ENCODE assay signal across 12 mouse cellular contexts in genomic region chr5:131524900-131525465, GRCm38 (mm10).
"Had no signal": no experiment of that assay in that cellular context is flagged by ENCODE, and none has a peak within 500 bp of the region (broad histone marks: within the 10 kb centered on the region; RNA-seq: fewer than 3 reads in every experiment).

No protein-coding gene starts in this region.

- H3K36me3 ChIP-seq: kidney, embryonic 15.5 days; neural tube, embryonic 15.5 days had no signal

- ATAC-seq: midbrain, embryonic 13.5 days had no signal

- DNase-seq: kidney, adult 2 months; kidney, postnatal 14 days; left cerebral cortex, postnatal 4 days; lung, adult 18-20 months; right cerebral cortex, adult 18-20 months; right cerebral cortex, postnatal 25 days; thymus, postnatal 4 days had no signal

- H3K27ac ChIP-seq: kidney, embryonic 15.5 days; limb, embryonic 13.5 days; liver, embryonic 14.5 days; midbrain, embryonic 13.5 days; neural tube, embryonic 15.5 days had no signal

- H3K9ac ChIP-seq: kidney, embryonic 15.5 days; limb, embryonic 13.5 days; liver, embryonic 14.5 days; midbrain, embryonic 13.5 days; neural tube, embryonic 15.5 days had no signal

- H3K9me3 ChIP-seq: kidney, embryonic 15.5 days; midbrain, embryonic 13.5 days; neural tube, embryonic 15.5 days had no signal

- H3K27me3 ChIP-seq: kidney, embryonic 15.5 days; limb, embryonic 13.5 days; midbrain, embryonic 13.5 days; neural tube, embryonic 15.5 days had no signal

- H3K4me2 ChIP-seq: kidney, embryonic 15.5 days; limb, embryonic 13.5 days; midbrain, embryonic 13.5 days; neural tube, embryonic 15.5 days had no signal

- H3K4me3 ChIP-seq: kidney, embryonic 15.5 days; limb, embryonic 13.5 days; midbrain, embryonic 13.5 days; neural tube, embryonic 15.5 days had no signal
